Mouse (Mus musculus): ENCODE data around the gene Srrt.

- peak; percentile 19; the same call in 1 of the 2 replicates for TF ChIP-seq CTCF (conservative IDR thresholded peaks at IDR 0.05; ENCODE audit: low read length)
- TF ChIP-seq POU5F1 (IDR thresholded peaks at IDR 0.05; ENCODE audit: borderline replicate concordance, low read length): peak; percentile 47; the same call in 1 of the 2 replicates
Observed at GRCm38 (mm10) chr5:137349384-137350204, 42.1 kb upstream of the Srrt start, which contains the start of gene Ephb4.

All from E14TG2a.4 (cell line).